Mouse (Mus musculus): ENCODE data around the gene Crk. TPM values are rescaled to one million over a fixed set of nuclear protein-coding genes. Genes with fewer than 3 reads are reported as not detected.
"Not testable (repeated sequence)": the region's sequence is repeated elsewhere in the genome, so short reads cannot be mapped to it uniquely, and the experiment has no call there.

Gene Crk
- total RNA-seq, 2 experiments from 2014 or later: 119 TPM

DNA sequence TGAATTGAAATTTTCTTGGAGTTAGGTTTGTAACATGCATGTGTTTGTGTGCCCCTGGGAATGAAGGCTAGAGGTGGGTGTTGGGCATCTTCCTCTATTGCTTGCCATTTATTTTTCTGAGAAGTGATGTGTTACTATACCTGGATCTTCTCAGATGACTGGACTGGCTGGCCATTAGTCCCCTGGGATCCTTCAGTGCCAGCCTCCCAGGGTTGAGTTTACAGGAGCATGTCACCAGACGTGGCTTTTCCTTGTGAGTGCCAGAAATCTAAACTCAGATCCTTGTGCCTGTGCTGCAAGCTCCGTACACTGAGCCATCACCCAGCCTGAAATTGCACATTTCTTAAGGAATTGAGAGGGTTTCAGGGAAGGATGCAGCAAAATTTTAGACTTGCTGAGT, 5.9 kb downstream of the Crk start:
- DNase-seq: no peak

- no peak for DNase-seq
These were observed 8.4 kb downstream of the Crk start for GRCm38 (mm10) chr11:75687343-75687993.

DNA sequence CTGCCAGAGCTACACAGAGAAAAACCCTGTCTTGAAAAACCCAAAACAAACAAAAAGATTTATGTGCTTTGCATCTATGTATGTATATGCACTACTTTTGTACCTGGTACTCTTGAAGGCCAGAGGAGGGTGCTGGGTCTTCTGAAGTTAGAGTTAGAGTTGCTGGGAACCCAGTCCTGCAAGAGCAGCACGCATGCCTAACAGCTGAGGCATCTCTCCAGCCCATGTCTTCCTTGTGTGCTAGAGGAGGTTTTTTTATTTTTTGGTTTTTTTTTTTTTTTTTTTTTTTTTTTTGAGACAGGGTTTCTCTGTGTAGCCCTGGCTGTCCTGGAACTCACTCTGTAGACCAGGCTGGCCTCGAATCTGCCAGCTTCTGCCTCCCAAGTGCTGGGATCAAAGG, 9.1 kb downstream of the Crk start:
- DNase-seq: no peak

GRCm38 (mm10) chr11:75689977-75690376, 10.9 kb downstream of the Crk start:
- DNase-seq: no peak

- no peak for DNase-seq
These were observed 12.0 kb downstream of the Crk start for GRCm38 (mm10) chr11:75691047-75691446.

DNA sequence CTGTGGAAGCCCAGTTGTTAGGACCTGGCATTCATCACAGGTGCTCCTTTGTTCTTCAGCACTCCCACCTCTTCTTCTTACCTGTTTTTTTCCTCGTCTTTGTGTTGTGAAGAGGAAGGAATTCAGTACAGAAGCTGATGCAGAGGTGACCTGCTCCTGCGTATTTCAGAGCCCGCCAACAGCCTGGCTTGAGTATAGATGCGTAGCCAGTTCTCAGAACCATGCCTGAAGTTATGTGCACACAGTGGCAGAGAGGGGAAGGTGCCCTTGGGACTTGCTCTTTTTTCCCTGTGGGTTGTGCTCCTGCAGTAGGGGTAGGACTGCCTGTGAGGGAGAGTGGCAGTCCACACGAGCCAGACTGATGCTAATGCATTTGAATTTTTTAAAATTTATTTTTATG, 14.5 kb downstream of the Crk start:
- no peak for DNase-seq

GRCm38 (mm10) chr11:75697464-75697863, 18.4 kb downstream of the Crk start:
- DNase-seq: not testable (repeated sequence)

DNA sequence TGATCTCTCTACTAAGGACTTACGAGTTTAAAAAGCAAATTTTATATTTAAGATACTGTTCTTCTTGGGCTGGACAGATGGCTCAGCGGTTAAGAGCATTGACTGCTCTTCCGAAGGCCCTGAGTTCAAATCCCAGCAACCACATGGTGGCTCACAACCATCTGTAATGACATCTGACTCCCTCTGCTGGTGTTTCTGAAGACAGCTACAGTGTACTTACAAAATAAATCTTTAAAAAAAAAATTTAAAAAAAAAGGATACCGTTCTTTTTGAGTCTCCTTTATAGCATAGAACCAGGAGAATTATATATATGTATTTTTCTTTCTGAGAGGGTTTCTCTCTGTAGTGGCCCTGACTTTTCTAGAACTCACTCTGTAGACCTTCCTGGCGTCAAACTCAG, 21.5 kb downstream of the Crk start:
- no peak for DNase-seq

GRCm38 (mm10) chr11:75702761-75703160, 23.7 kb downstream of the Crk start:
- DNase-seq: no peak

- no peak for DNase-seq
These were observed 24.7 kb downstream of the Crk start for GRCm38 (mm10) chr11:75703748-75704147.

DNA sequence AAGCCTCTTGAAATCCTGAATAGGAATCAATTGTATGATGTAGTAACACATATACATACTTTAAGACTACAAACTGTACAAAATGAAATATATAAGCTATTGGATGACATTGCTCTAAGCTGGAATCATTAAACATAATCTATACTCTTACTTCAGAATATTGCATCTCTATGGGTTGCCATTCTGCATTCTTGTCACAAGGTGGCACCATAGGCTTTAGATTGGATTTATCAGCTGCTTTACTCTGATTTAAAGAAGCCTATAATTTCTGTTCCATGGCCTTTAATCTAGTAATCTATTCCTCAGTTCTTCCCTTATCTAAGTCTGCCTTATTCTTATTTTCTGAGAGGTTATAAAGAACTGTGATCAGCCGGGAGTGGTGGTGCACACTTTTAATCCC, 34.9 kb downstream of the Crk start:
- DNase-seq: no peak

GRCm38 (mm10) chr11:75715556-75715955, 36.5 kb downstream of the Crk start:
- no peak for DNase-seq

DNA sequence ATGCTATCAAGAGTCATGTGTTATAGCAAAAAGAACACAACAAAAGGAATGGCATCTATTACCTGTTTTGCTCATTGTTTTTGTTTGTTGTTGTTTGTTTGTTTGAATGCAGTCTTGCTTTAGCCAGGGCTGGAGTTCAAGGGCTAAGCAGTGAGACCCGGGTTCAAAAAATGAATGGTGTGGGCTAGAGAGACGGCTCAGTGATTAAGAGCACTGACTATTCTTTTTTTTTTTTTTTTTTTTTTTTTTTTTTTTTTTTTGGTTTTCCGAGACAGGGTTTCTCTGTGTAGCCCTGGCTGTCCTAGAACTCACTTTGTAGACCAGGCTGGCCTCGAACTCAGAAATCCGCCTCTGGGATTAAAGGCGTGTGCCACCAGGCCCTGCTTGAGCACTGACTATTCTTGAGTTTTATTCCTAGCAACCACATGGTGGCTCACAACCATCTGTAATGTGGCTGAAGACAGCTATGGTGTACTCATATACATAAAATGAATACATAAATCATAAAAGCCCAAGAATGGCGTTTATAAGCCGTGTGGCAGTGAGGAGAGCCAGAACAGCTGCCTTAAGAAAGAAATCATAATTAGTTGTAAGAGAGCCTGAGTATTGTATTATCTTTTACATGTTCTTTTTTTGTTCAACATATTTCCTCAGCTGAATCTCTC, 37.7 kb downstream of the Crk start:
- DNase-seq: no peak

- DNase-seq: no peak
These were observed 43.3 kb downstream of the Crk start for GRCm38 (mm10) chr11:75722339-75722738.

GRCm38 (mm10) chr11:75727168-75727567, 48.1 kb downstream of the Crk start:
- no peak for DNase-seq

GRCm38 (mm10) chr11:75727659-75728058, 48.6 kb downstream of the Crk start:
- not testable (repeated sequence) for DNase-seq

DNA sequence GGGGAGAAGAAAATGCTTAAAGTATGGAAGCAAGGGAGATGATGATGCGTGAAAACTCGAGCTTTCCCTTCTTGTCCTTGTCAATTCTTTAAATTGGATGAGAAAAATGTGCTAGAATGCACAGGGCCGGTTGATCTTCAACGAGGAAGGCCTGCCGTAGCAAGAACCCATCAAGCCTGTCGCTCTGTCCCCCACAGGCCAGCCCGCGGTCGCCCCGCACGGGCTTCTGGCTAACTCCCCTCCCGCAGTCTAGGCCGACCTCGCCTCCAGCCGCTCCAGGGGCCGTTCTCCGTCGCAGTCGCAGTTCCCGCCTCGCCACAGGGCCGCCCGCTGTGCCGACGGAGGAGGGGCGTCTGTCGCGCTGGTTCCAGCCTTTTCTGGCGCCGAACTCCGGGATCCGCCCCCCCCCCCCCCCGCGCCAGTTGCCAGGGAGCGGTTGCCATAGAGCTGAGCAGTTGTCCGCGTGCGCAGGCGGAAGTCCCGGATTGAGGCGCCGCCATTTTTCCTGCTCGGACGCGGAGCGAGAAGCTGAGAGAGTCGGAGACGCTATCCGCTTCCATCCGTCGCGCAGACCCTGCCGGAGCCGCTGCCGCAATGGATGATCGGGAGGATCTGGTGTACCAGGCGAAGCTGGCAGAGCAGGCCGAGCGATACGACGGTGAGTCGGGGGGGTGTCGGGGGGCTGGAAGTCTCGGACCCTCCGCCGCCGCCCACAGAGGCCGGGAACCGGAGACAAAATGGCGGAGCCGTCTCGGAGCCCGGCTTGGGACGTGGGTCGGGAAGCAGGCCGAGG, 53.6 kb downstream of the Crk start, which contains the start of gene Ywhae:
TSS of gene Ywhae (plus strand) at position 436 of the 793 bp plus-strand sequence.
- peak; percentile 91 to 92 for DNase-seq

DNA sequence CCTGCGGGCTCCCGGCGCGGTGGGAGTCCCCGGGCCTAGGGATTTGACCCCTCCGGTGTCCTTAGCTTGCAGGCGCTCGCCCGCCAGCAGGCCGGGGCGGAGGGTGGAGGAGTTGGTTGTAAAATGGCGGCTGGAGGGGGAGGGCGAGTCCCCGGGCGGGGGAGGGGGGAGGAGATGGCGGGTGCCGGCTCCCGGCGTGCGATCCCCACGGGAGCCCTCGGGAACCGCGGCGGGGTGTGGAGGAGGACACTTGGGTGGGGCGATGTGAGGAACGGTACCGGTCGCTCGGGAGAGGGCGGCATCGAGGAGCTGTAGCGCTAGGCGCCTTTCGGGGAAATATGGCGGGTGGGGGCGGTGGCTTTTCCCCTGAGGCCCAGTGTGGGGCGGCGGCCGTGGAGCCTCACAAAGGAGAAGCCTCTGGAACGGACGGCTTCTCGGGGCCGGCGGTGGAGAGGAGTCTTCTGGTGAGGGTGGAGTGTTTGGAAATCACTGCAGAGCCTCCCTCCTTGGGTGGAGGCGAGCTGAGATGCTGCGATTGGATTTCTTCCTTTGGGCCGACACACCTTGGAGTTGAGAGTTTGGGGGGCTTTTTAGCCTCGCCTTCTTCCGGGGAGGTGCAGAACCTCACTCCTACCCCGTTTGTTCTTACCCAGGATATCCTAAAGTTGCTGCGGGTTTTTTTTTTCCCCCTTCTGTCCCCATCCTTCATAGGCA, 54.3 kb downstream of the Crk start:
- peak; percentile 74 to 84 for DNase-seq

DNA sequence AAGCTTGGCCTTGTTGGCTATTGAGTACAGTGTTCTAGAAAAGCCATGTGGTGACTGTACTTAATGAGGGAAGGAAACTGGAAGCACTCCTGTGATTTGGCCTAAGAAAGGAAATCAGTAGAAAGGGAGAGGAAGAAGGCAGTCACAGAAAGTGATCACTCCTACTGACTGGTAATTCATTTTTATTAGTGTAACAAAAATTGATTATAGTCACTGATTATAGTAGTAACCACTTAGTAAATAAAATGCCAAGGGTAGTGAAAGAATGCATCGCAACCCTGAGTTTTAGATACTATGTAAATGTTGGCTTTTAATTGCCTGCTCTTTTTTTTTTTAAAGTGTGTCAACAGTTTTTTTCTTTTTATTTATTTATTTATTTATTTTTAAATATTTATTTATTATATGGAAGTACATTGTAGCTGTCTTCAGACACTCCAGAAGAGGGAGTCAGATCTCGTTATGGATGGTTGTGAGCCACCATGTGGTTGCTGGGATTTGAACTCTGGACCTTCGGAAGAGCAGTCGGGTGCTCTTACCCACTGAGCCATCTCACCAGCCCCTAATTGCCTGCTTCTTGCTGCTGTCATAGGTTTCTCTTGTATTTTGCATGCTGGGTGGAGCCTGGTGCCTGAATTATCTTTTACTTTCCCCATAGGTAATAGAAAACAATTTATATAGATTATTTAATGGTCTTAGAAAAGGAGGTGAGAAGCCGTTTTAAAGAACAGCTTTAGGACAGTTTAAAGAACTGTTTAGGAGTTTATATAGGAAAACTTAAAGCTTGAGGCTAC, 56.6 kb downstream of the Crk start:
- DNase-seq: no peak

GRCm38 (mm10) chr11:75736978-75737377, 57.9 kb downstream of the Crk start:
- no peak for DNase-seq

- DNase-seq: no peak
These were observed 58.9 kb downstream of the Crk start for GRCm38 (mm10) chr11:75737806-75738476.

Data from adrenal gland, postnatal 36 days (tissue).